ENCODE assay signal across 8 mouse cellular contexts in genomic region chr5:134617071-134617470, GRCm38 (mm10). TPM values are rescaled to one million over a fixed set of nuclear protein-coding genes. Genes with fewer than 3 reads are reported as not detected.
DNase-seq lines count a peak whose midpoint lies in the region; ATAC-seq lines count a peak whose summit lies in the region.

No protein-coding gene starts in this region.

- H3K27me3 ChIP-seq in kidney, embryonic 16.5 days (ENCODE audit: insufficient read depth, low read length) = no peaks in the 10 kb centered on the region

- no peak for ATAC-seq in kidney, embryonic 16.5 days (ENCODE audit: low FRiP score, low TSS enrichment)

- H3K36me3 ChIP-seq in kidney, embryonic 16.5 days (ENCODE audit: insufficient read depth, low read length) = peaks cover 49% of the 10 kb centered on the region

- intact Hi-C loops in heart, postnatal 36 days (cut with DNase I) = loop anchor here (2.0 to 5.0 kb wide), 2 partner anchors 85 to 122 kb away; no protein-coding TSS in a partner anchor
- intact Hi-C loops in left cerebral cortex, postnatal 4 days (cut with DNase I) = no loop called here

- H3K4me2 ChIP-seq in kidney, embryonic 16.5 days (replicated peaks; ENCODE audit: low read depth, low read length) = no peak overlapping the region

- no peak overlapping the region for H3K4me3 ChIP-seq in kidney, embryonic 16.5 days (ENCODE audit: low read length)

- H3K27ac ChIP-seq in kidney, embryonic 16.5 days (ENCODE audit: low read length) = no peak overlapping the region

- no peaks in the 10 kb centered on the region for H3K9me3 ChIP-seq in kidney, embryonic 16.5 days (ENCODE audit: low read length)

- DNase-seq in kidney, adult 11 months = peak; percentile 47
- DNase-seq in adrenal gland, adult 8-10 months = peak; percentile 60
- peak; percentile 52 for DNase-seq in embryo, embryonic 10.5 days (ENCODE audit: low spot score)
- peak; percentile 68 to 82 for DNase-seq in heart, postnatal 36 days
- peak; percentile 53 for DNase-seq in left cerebral cortex, postnatal 4 days
- DNase-seq in naive thymus-derived CD4-positive, alpha-beta T cell, adult 2 months (ENCODE audit: low read depth) = peak; percentile 68
- DNase-seq in thymus, adult 18-20 months = peak; percentile 16 to 43

- WGBS in kidney, embryonic 16.5 days = 60% methylated on average over 3 of the region's 3 CpGs

- no peak overlapping the region for H3K9ac ChIP-seq in kidney, embryonic 16.5 days (replicated peaks; ENCODE audit: low read length)

- no peaks in the 10 kb centered on the region for H3K4me1 ChIP-seq in kidney, embryonic 16.5 days (ENCODE audit: insufficient read depth, low read length)

RNA-seq across cellular contexts. Expression of gene Lat2, which starts 2.2 kb away (rescaled TPM):
- polyA plus RNA-seq in kidney, embryonic 16.5 days (2015; fragmentation: Nextera tagmentation; extraction: Ambion mirVana) = 1.8 and 3.6 TPM in 2 replicates
- total RNA-seq in adrenal gland, adult 8-10 months (2022) = 10 to 100 TPM in 2 of 4 experiments, 1 to 10 TPM in 2; 4.8 to 11.3 (median 8.0) TPM
- 1 to 10 TPM; 1.6 to 2.2 TPM for total RNA-seq in heart, postnatal 36 days (2021)
- 1 to 10 TPM; 4.4 to 5.6 TPM for total RNA-seq in left cerebral cortex, postnatal 4 days (2021)

RNA-seq across cellular contexts. Expression of gene Eif4h, which starts 22.2 kb away (rescaled TPM):
- polyA plus RNA-seq in kidney, embryonic 16.5 days (2015; fragmentation: Nextera tagmentation; extraction: Ambion mirVana) = 492 and 502 TPM in 2 replicates
- total RNA-seq in adrenal gland, adult 8-10 months (2022) = 100 to 1,000 TPM; 241 to 258 (median 257) TPM
- total RNA-seq in heart, postnatal 36 days (2021) = 100 to 1,000 TPM; 143 to 145 TPM
- total RNA-seq in left cerebral cortex, postnatal 4 days (2021) = 100 to 1,000 TPM; 285 to 287 TPM

RNA-seq across cellular contexts. Expression of gene Rfc2, which starts 35.9 kb away (rescaled TPM):
- 302 TPM in 2 replicates for polyA plus RNA-seq in kidney, embryonic 16.5 days (2015; fragmentation: Nextera tagmentation; extraction: Ambion mirVana)
- total RNA-seq in adrenal gland, adult 8-10 months (2022) = 10 to 100 TPM; 39.8 to 56.8 (median 46.2) TPM
- total RNA-seq in heart, postnatal 36 days (2021) = 10 to 100 TPM; 23.4 to 23.9 TPM
- total RNA-seq in left cerebral cortex, postnatal 4 days (2021) = 10 to 100 TPM; 81.7 to 92.8 TPM

RNA-seq across cellular contexts. Expression of gene Syna, which starts 57.1 kb away (rescaled TPM):
- 0.09 and 0.27 TPM in 2 replicates for polyA plus RNA-seq in kidney, embryonic 16.5 days (2015; fragmentation: Nextera tagmentation; extraction: Ambion mirVana)
- total RNA-seq in adrenal gland, adult 8-10 months (2022) = not detected
- not detected for total RNA-seq in heart, postnatal 36 days (2021)
- total RNA-seq in left cerebral cortex, postnatal 4 days (2021) = not detected
